Mouse (Mus musculus): Measurements from ENCODE around the gene Tpx2. TPM values are rescaled to one million over a fixed set of nuclear protein-coding genes. Genes with fewer than 3 reads are reported as not detected.

Tpx2 gene
- polyA plus RNA-seq, 1 experiment = 1.2 TPM

GRCm38 (mm10) chr2:152931456-152932160 lies 83.8 kb downstream of the Tpx2 start:
- peak in 1 of 2 experiments; percentile 40 for DNase-seq
- WGBS = 55% methylated on average over 12 of the region's 12 CpGs
- Histone ChIP-seq H3K27ac (ENCODE audit: insufficient read depth, low read length) (no peak overlapping the region), H3K27me3 (ENCODE audit: control insufficient read depth, insufficient read depth, low read length) (no peaks in the 10 kb centered on the region), H3K4me1 (ENCODE audit: control insufficient read depth, insufficient read depth, low read length) (no peaks in the 10 kb centered on the region; the same call in none of the 2 replicates), H3K4me3 (replicated peaks; ENCODE audit: insufficient read depth, low read depth, low read length) (no peak overlapping the region)
- no peak for TF ChIP-seq CTCF (IDR thresholded peaks at IDR 0.05; ENCODE audit: borderline replicate concordance, insufficient read depth, low read depth, low read length)
- no peak for TF ChIP-seq POLR2A (IDR thresholded peaks at IDR 0.05; ENCODE audit: borderline replicate concordance, insufficient read depth, low read length)

GRCm38 (mm10) chr2:152933048-152933447 lies 85.3 kb downstream of the Tpx2 start, which contains the start of gene Foxs1:
Gene Foxs1, minus strand, starts transcription at chr2:152933208.
- H3K27me3 ChIP-seq (ENCODE audit: control insufficient read depth, insufficient read depth, low read length) = no peaks in the 10 kb centered on the region
- TF ChIP-seq POLR2A (IDR thresholded peaks at IDR 0.05; ENCODE audit: borderline replicate concordance, insufficient read depth, low read length) = no peak
- TF ChIP-seq CTCF (IDR thresholded peaks at IDR 0.05; ENCODE audit: borderline replicate concordance, insufficient read depth, low read depth, low read length) = no peak
- 54% methylated on average over 9 of the region's 9 CpGs for WGBS

GRCm38 (mm10) chr2:152933614-152934013 lies 85.8 kb downstream of the Tpx2 start:
- Histone ChIP-seq H3K27ac (ENCODE audit: insufficient read depth, low read length) (no peak overlapping the region), H3K4me3 (replicated peaks; ENCODE audit: insufficient read depth, low read depth, low read length) (no peak overlapping the region), H3K27me3 (ENCODE audit: control insufficient read depth, insufficient read depth, low read length) (no peaks in the 10 kb centered on the region), H3K4me1 (ENCODE audit: control insufficient read depth, insufficient read depth, low read length) (no peaks in the 10 kb centered on the region; the same call in none of the 2 replicates)
- peak; percentile 75 for TF ChIP-seq CTCF (IDR thresholded peaks at IDR 0.05; ENCODE audit: borderline replicate concordance, insufficient read depth, low read depth, low read length)
- TF ChIP-seq POLR2A (IDR thresholded peaks at IDR 0.05; ENCODE audit: borderline replicate concordance, insufficient read depth, low read length) = no peak
- DNase-seq = peak; percentile 54 to 64
- 42% methylated on average over 5 of the region's 5 CpGs for WGBS

More at GRCm38 (mm10) chr2:152933048-152933447, 85.3 kb downstream of the Tpx2 start, which contains the start of gene Foxs1:
- H3K4me1 ChIP-seq (ENCODE audit: control insufficient read depth, insufficient read depth, low read length) = no peaks in the 10 kb centered on the region; the same call in none of the 2 replicates
- no peak within 1 kb of the TSS for H3K4me3 ChIP-seq (replicated peaks; ENCODE audit: insufficient read depth, low read depth, low read length)
- DNase-seq = no peak
- no peak within 1 kb of the TSS for H3K27ac ChIP-seq (ENCODE audit: insufficient read depth, low read length)

- DNase-seq = peak; percentile 40 to 63
- TF ChIP-seq POLR2A (IDR thresholded peaks at IDR 0.05; ENCODE audit: borderline replicate concordance, insufficient read depth, low read length) (no peak), CTCF (IDR thresholded peaks at IDR 0.05; ENCODE audit: borderline replicate concordance, insufficient read depth, low read depth, low read length) (peak; percentile 81)
- H3K27ac ChIP-seq (ENCODE audit: insufficient read depth, low read length) = no peak overlapping the region
- H3K4me1 ChIP-seq (ENCODE audit: control insufficient read depth, insufficient read depth, low read length) = peaks cover 5% of the 10 kb centered on the region
- 15% methylated on average over 4 of the region's 4 CpGs for WGBS
- H3K4me3 ChIP-seq (replicated peaks; ENCODE audit: insufficient read depth, low read depth, low read length) = no peak overlapping the region
- no peaks in the 10 kb centered on the region for H3K27me3 ChIP-seq (ENCODE audit: control insufficient read depth, insufficient read depth, low read length)
Measured at GRCm38 (mm10) chr2:152939846-152940245, 92.1 kb downstream of the Tpx2 start.

GRCm38 (mm10) chr2:152941106-152941505 lies 93.3 kb downstream of the Tpx2 start:
- no peak for DNase-seq
- Histone ChIP-seq H3K4me1 (ENCODE audit: control insufficient read depth, insufficient read depth, low read length) (peaks cover 5% of the 10 kb centered on the region), H3K27ac (ENCODE audit: insufficient read depth, low read length) (no peak overlapping the region), H3K4me3 (replicated peaks; ENCODE audit: insufficient read depth, low read depth, low read length) (no peak overlapping the region), H3K27me3 (ENCODE audit: control insufficient read depth, insufficient read depth, low read length) (no peaks in the 10 kb centered on the region)
- TF ChIP-seq CTCF (IDR thresholded peaks at IDR 0.05; ENCODE audit: borderline replicate concordance, insufficient read depth, low read depth, low read length) (no peak), POLR2A (IDR thresholded peaks at IDR 0.05; ENCODE audit: borderline replicate concordance, insufficient read depth, low read length) (no peak)
- WGBS = 54% methylated on average over 6 of the region's 6 CpGs

DNA sequence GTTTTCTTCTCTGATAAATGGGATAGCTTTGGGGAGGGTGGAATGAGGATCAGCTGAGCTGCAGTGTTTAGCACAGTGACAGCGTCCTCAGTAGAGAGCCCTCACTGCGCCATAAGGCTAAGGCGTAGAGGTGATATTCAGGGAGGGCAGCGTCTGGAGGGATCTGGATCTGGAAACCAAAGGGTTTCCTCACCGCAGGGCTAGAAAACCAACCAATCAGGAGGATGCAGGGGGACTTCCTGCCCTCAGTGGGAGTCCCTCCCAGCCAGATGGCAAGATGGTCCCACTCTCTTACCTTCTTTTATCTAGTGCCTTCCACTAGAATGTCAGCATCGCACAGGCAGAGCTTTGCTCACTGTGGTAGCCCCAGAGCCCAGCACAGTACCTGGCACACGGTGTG lies 94.0 kb downstream of the Tpx2 start:
- H3K27me3 ChIP-seq (ENCODE audit: control insufficient read depth, insufficient read depth, low read length) = no peaks in the 10 kb centered on the region
- no peak overlapping the region for H3K27ac ChIP-seq (ENCODE audit: insufficient read depth, low read length)
- no peak for DNase-seq
- H3K4me3 ChIP-seq (replicated peaks; ENCODE audit: insufficient read depth, low read depth, low read length) = no peak overlapping the region
- no peak for TF ChIP-seq CTCF (IDR thresholded peaks at IDR 0.05; ENCODE audit: borderline replicate concordance, insufficient read depth, low read depth, low read length)
- no peak for TF ChIP-seq POLR2A (IDR thresholded peaks at IDR 0.05; ENCODE audit: borderline replicate concordance, insufficient read depth, low read length)
- 44% methylated on average over 7 of the region's 7 CpGs for WGBS
- peaks cover 6% of the 10 kb centered on the region; the same call in 1 of the 2 replicates for H3K4me1 ChIP-seq (ENCODE audit: control insufficient read depth, insufficient read depth, low read length)

GRCm38 (mm10) chr2:152942898-152943515 lies 95.2 kb downstream of the Tpx2 start:
- H3K27me3 ChIP-seq (ENCODE audit: control insufficient read depth, insufficient read depth, low read length) = no peaks in the 10 kb centered on the region
- WGBS = 1% methylated on average over 65 of the region's 65 CpGs
- no peak for DNase-seq
- H3K4me1 ChIP-seq (ENCODE audit: control insufficient read depth, insufficient read depth, low read length) = peaks cover 9% of the 10 kb centered on the region; the same call in 1 of the 2 replicates
- H3K27ac ChIP-seq (ENCODE audit: insufficient read depth, low read length) = no peak overlapping the region
- peak overlapping the region; percentile 2 for H3K4me3 ChIP-seq (replicated peaks; ENCODE audit: insufficient read depth, low read depth, low read length)
- no peak for TF ChIP-seq CTCF (IDR thresholded peaks at IDR 0.05; ENCODE audit: borderline replicate concordance, insufficient read depth, low read depth, low read length)
- TF ChIP-seq POLR2A (IDR thresholded peaks at IDR 0.05; ENCODE audit: borderline replicate concordance, insufficient read depth, low read length) = no peak

Measured in cerebellum, adult 2 months (tissue).